Mouse (Mus musculus) liver, adult 2 months (tissue): ENCODE results near the gene Nkain4.

ENCODE experiments used
- CTCF ChIP-seq: fragments of 200-500 bp; IDR thresholded peaks from 2 replicates; pipeline ENCODE4 v1.5.1; 2011; ENCODE audit warnings: low read depth, low read length, control low read depth
- POLR2A ChIP-seq: fragments of 200-500 bp; IDR thresholded peaks from 2 replicates; pipeline ENCODE4 v1.6.1; 2011; ENCODE audit warnings: low read length, control low read depth; ENCODE audit not compliant: insufficient read depth; ENCODE audit errors: extremely low read depth

DNA sequence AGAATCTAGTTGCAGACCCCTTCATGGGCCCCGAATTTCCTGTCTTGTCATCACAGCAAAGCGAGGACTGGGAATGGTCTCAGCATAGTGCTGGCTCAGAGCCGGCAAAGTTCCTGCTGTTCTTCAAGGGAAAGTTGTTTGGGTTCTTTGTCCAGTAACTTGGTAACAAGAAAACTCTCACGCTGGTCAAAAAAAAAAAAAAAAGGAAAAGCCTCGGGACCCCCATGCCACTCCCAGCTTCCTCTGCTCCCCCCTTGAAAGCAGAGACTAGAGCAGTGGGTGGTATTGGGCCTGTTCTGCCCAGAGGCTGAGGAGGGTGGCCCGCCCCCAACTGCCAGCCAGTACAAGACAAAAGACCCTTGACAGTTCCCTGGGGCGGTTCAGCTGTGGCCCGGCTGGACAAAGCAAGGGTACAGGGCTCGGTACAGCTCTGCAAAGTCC is 1.7 kb downstream of the Nkain4 start:
- no peak for TF ChIP-seq POLR2A
- no peak for TF ChIP-seq CTCF
